Mouse (Mus musculus): ENCODE measurements around the gene Pecr.

Pecr gene

DNA sequence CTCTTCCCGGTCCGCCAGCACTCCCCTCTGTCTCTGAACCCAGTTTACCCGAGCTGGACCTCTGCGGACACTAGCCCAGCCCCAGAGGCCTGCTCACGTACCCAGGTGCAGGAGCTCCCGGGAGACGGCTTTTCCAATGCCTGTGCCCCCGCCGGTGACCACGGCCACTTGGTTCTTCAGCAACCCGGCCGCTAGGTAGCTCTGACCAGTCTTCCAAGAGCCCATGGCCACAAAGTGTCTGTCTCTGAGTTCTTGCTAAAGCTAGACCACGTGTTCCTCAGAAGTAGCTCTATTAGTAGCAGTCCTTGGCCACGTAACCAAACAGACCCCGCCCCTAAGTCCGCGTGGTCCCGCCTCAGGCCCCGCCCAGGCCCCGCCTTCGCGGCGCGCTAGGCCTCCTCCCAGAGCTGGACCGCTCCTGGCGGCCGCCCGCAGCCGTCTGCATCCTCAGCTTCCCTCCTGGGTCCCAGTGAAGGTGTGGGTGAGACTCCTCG lies at the start of gene Pecr, which contains the start of gene Tmem169:
Gene Pecr, minus strand, starts transcription at position 323 of the 494 bp plus-strand sequence.
Gene Tmem169, plus strand, starts transcription at position 378 of the 494 bp plus-strand sequence.
- peak; percentile 81 for DNase-seq (ENCODE audit: low read depth)

- DNase-seq (ENCODE audit: low read depth), result no peak
These were observed 42.2 kb upstream of the Pecr start for GRCm38 (mm10) chr1:72326162-72326821.

DNA sequence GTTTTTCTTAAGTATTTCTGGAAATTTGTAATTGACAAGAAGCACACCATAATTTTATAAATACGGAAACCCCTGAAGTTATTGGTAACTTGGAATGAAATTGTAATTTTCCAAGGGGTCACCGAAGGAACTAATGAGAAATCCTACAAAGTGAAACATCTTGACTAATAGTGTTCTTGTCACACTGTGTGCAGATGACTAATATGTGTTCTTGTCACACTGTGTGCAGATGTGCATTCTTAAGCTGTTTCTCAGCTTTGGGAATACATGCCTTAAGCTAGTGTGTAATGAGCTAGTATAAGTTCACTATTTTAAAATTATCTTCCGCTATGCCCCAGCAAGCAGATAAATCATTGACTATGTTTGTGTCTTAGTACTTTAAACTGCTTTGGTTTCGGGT lies 39.1 kb upstream of the Pecr start:
- DNase-seq (ENCODE audit: low read depth), result no peak

DNA sequence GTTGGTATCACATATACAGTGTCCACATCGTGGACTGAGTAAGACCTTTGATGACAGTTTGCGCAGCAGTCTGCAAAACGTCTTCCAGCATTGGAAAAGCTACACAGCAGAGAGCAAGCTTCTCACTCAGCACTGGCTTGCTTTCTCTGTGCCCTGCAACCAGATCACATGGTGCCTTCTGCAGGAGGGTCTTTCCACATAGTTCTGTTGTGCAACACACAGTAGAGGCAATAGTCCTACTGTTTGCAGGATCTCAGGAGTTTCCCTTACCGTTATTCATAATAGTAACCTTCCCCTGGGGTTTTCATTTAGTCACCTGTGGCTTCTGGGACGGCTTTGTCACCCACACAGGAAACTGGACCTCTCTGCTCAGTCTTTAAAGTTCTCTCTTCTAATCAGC lies 36.6 kb upstream of the Pecr start:
- DNase-seq (ENCODE audit: low read depth), result no peak

GRCm38 (mm10) chr1:72316901-72317300 lies 32.8 kb upstream of the Pecr start:
- DNase-seq (ENCODE audit: low read depth), result no peak

GRCm38 (mm10) chr1:72316409-72316808 lies 32.3 kb upstream of the Pecr start:
- no peak for DNase-seq (ENCODE audit: low read depth)

DNA sequence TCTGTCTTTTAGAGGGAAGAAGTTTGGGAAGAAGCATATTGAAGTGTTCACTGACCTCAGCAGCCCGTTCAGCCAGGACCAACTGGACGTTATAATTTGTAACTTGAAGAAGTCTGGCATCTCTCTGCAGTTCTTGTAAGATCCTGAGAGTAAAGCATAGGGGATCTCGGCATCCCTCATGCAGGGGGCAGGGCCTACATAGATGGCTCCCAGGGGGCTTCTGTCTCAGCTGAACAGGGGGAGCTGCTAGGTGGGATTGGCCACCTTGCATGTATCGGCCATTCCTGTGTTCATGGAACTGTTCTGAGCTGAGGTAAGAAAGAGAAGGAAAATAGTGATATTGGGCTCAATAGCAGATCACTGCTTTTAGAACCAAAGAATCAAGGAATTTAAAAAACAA lies 31.3 kb upstream of the Pecr start:
- DNase-seq (ENCODE audit: low read depth), result no peak

DNA sequence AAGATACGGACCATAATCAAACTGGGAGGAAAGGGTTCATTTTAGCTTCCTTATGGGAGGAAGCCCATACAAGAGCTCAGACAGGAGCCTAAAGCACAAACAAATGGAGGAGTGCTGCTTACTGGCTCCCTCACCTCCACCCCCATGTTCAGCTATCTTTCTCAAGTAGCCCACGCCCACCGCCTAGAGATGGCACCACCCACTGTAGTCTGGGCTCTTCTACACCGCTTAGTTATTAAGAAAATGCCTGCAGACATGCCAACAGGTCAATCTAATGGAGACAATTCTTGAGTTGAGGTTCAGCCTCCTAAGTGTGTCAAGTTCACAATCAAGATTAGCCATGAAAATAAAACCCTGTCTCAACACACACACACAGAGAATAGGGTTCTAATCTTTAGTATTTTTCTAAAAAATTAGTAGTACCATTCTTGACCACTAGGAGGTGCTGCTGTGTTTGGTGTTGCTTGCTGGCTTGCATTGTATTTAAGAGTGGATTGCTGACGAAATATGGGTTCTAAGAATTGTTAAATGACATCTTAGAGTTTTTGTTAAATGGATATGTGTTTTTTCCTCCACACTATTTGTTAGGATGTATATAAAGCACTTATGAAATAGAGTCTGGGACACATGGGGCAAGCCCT lies 29.4 kb upstream of the Pecr start:
- peak; percentile 48 for DNase-seq (ENCODE audit: low read depth)

GRCm38 (mm10) chr1:72312701-72313398 lies 28.7 kb upstream of the Pecr start:
- DNase-seq (ENCODE audit: low read depth), result no peak

- DNase-seq (ENCODE audit: low read depth), result no peak
These were observed 25.8 kb upstream of the Pecr start for GRCm38 (mm10) chr1:72309744-72310424.

GRCm38 (mm10) chr1:72308919-72309318 lies 24.8 kb upstream of the Pecr start:
- DNase-seq (ENCODE audit: low read depth), result no peak

- DNase-seq (ENCODE audit: low read depth), result peak; percentile 95
These were observed 23.2 kb upstream of the Pecr start, which contains the start of gene Xrcc5 for GRCm38 (mm10) chr1:72307317-72307798. TSS of gene Xrcc5 (plus strand) at chr1:72307421.

GRCm38 (mm10) chr1:72306679-72307181 lies 22.6 kb upstream of the Pecr start:
- DNase-seq (ENCODE audit: low read depth), result peak; percentile 44

DNA sequence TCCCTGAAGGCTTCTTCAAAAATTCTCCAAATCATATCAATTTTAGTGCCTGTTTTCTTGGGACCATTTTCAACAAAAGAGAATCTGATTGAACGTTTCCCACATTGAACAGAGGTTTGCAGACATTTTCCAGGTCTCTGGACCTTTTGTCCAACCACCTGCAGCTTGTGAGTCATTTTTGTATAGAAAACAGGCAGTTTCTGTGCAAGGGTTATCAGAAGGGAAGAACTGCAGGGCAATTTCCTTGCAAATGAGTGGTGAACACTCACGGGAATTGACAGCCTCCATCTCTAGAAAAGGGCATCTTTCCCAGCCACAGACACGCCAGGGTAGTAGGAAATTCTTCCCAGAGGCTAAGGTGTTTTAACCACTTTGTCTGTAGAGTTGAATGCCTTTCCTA lies 22.1 kb upstream of the Pecr start:
- no peak for DNase-seq (ENCODE audit: low read depth)

- no peak for DNase-seq (ENCODE audit: low read depth)
These were observed 17.7 kb upstream of the Pecr start for GRCm38 (mm10) chr1:72301845-72302244.

DNA sequence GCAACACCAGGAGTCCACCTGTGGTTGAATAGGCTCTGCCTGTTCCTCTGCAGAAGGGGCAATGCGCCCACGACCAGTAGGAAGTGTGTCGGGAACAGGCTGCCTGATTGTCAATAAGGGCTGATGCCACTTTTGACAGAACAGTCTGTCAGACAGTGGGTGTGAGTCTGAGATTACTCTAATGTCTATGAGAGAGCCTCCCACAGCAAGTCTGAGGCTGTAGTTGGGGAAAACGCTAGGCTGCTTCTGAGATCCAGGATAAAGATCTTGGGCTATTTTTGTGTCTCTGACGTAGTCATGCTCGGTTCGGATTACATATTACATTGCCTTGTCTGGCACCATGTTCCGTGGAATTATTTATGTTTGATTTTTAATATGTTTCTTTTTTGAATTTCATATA lies 11.6 kb upstream of the Pecr start:
- no peak for DNase-seq (ENCODE audit: low read depth)

DNA sequence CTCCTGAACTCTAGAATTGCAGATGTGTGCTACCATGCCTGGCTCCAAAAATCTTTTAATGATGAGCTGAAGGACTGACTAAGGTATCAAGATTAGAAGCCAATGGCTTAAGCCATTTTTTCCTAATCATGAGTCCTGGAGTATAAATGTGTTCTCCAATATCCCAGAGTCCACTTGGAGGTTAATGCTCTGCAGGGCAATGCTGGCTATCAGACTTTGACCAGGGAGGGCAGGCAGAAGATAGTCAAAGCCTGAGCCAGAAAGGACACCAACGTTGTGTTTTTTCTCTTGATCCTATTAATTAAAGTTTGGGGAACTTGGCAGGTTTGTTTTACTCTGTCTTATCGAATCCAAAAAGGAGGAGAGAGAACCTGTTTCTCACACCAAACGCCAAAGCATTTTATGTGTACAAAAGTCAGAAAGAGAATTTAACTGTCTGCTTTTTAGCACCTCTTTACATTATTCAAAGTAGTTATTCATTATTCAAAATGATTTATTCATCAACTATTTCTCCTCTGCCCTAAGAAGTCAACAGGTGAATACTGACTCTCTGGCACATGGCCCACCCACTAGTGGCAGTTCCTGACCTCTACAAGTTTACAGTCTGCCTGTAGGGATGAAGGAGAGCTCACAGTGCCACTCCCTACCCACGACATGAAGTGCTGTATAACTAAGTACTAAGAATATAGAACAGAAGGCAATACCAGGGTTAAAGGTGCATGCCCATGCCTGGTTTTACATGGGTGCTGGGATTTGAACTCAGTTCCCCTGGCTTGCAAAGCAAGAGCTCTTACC lies 10.0 kb upstream of the Pecr start:
- no peak for DNase-seq (ENCODE audit: low read depth)

GRCm38 (mm10) chr1:72291925-72292324 lies 7.8 kb upstream of the Pecr start:
- DNase-seq (ENCODE audit: low read depth), result no peak

- DNase-seq (ENCODE audit: low read depth), result no peak
These were observed 7.3 kb upstream of the Pecr start for GRCm38 (mm10) chr1:72291421-72291820.

- no peak for DNase-seq (ENCODE audit: low read depth)
These were observed 6.8 kb upstream of the Pecr start for GRCm38 (mm10) chr1:72290896-72291295.

- DNase-seq (ENCODE audit: low read depth), result no peak
These were observed 4.5 kb upstream of the Pecr start for GRCm38 (mm10) chr1:72288527-72289150.

Data from c-Kit-positive CD71-positive TER-119-negative erythroid progenitor cells, embryonic 14.5 days (primary cell).